Mouse (Mus musculus): ENCODE measurements around the gene Ralgps2. TPM values are rescaled to one million over a fixed set of nuclear protein-coding genes. Genes with fewer than 3 reads are reported as not detected.

Gene Ralgps2
- polyA plus RNA-seq, 1 experiment from 2014 or later, result 69.6 TPM

- Histone ChIP-seq H3K27me3 (replicated peaks; ENCODE audit: control insufficient read depth, insufficient read depth, low read length) (no peaks in the 10 kb centered on the region), H3K4me3 (ENCODE audit: low read depth, low read length) (no peak overlapping the region), H3K27ac (replicated peaks; ENCODE audit: low read depth, low read length) (no peak overlapping the region), H3K36me3 (ENCODE audit: control insufficient read depth, insufficient read depth, low read length) (no peaks in the 10 kb centered on the region), H3K4me2 (ENCODE audit: low read depth, low read length) (no peak overlapping the region), H3K9ac (ENCODE audit: low read depth, low read length) (no peak overlapping the region), H3K4me1 (ENCODE audit: control insufficient read depth, insufficient read depth, low read length) (peaks cover 15% of the 10 kb centered on the region), H3K9me3 (ENCODE audit: control insufficient read depth, low read length) (no peaks in the 10 kb centered on the region)
- ATAC-seq (ENCODE audit: low read depth) (no peak), DNase-seq (ENCODE audit: low spot score) (no peak)
- 50% methylated on average over 8 of the region's 8 CpGs for WGBS
Observed at GRCm38 (mm10) chr1:156961481-156962265, 22.2 kb upstream of the Ralgps2 start.

GRCm38 (mm10) chr1:156959004-156959403 is 19.6 kb upstream of the Ralgps2 start:
- 78% methylated on average over 5 of the region's 5 CpGs for WGBS
- H3K4me2 ChIP-seq (ENCODE audit: low read depth, low read length), result no peak overlapping the region
- no peak overlapping the region for H3K27ac ChIP-seq (replicated peaks; ENCODE audit: low read depth, low read length)
- no peak overlapping the region for H3K9ac ChIP-seq (ENCODE audit: low read depth, low read length)
- no peaks in the 10 kb centered on the region for H3K36me3 ChIP-seq (ENCODE audit: control insufficient read depth, insufficient read depth, low read length)
- H3K4me1 ChIP-seq (ENCODE audit: control insufficient read depth, insufficient read depth, low read length), result peaks cover 3% of the 10 kb centered on the region
- no peak overlapping the region for H3K4me3 ChIP-seq (ENCODE audit: low read depth, low read length)
- ATAC-seq (ENCODE audit: low read depth) (no peak), DNase-seq (ENCODE audit: low spot score) (no peak)
- no peaks in the 10 kb centered on the region for H3K9me3 ChIP-seq (ENCODE audit: control insufficient read depth, low read length)
- no peaks in the 10 kb centered on the region for H3K27me3 ChIP-seq (replicated peaks; ENCODE audit: control insufficient read depth, insufficient read depth, low read length)

- whole genome bisulfite sequencing, result 89% methylated on average over 3 of the region's 3 CpGs
- Histone ChIP-seq H3K4me3 (ENCODE audit: low read depth, low read length) (no peak overlapping the region), H3K9ac (ENCODE audit: low read depth, low read length) (no peak overlapping the region), H3K27ac (replicated peaks; ENCODE audit: low read depth, low read length) (no peak overlapping the region), H3K36me3 (ENCODE audit: control insufficient read depth, insufficient read depth, low read length) (no peaks in the 10 kb centered on the region), H3K9me3 (ENCODE audit: control insufficient read depth, low read length) (no peaks in the 10 kb centered on the region), H3K4me2 (ENCODE audit: low read depth, low read length) (no peak overlapping the region), H3K4me1 (ENCODE audit: control insufficient read depth, insufficient read depth, low read length) (no peaks in the 10 kb centered on the region), H3K27me3 (replicated peaks; ENCODE audit: control insufficient read depth, insufficient read depth, low read length) (no peaks in the 10 kb centered on the region)
- DNase-seq (ENCODE audit: low spot score) (no peak), ATAC-seq (ENCODE audit: low read depth) (no peak)
Observed at GRCm38 (mm10) chr1:156957360-156957759, 17.9 kb upstream of the Ralgps2 start.

GRCm38 (mm10) chr1:156955926-156956760 is 16.7 kb upstream of the Ralgps2 start:
- no peak overlapping the region for H3K27ac ChIP-seq (replicated peaks; ENCODE audit: low read depth, low read length)
- 59% methylated on average over 17 of the region's 17 CpGs for whole genome bisulfite sequencing
- H3K9ac ChIP-seq (ENCODE audit: low read depth, low read length), result no peak overlapping the region
- H3K27me3 ChIP-seq (replicated peaks; ENCODE audit: control insufficient read depth, insufficient read depth, low read length), result no peaks in the 10 kb centered on the region
- H3K9me3 ChIP-seq (ENCODE audit: control insufficient read depth, low read length), result no peaks in the 10 kb centered on the region
- no peak for DNase-seq (ENCODE audit: low spot score)
- no peak overlapping the region for H3K4me2 ChIP-seq (ENCODE audit: low read depth, low read length)
- no peak for ATAC-seq (ENCODE audit: low read depth)
- H3K36me3 ChIP-seq (ENCODE audit: control insufficient read depth, insufficient read depth, low read length), result no peaks in the 10 kb centered on the region
- no peaks in the 10 kb centered on the region for H3K4me1 ChIP-seq (ENCODE audit: control insufficient read depth, insufficient read depth, low read length)
- H3K4me3 ChIP-seq (ENCODE audit: low read depth, low read length), result no peak overlapping the region

- Histone ChIP-seq H3K4me2 (ENCODE audit: low read depth, low read length) (no peak overlapping the region), H3K4me3 (ENCODE audit: low read depth, low read length) (no peak overlapping the region), H3K4me1 (ENCODE audit: control insufficient read depth, insufficient read depth, low read length) (no peaks in the 10 kb centered on the region), H3K9ac (ENCODE audit: low read depth, low read length) (no peak overlapping the region), H3K27ac (replicated peaks; ENCODE audit: low read depth, low read length) (no peak overlapping the region), H3K9me3 (ENCODE audit: control insufficient read depth, low read length) (no peaks in the 10 kb centered on the region), H3K27me3 (replicated peaks; ENCODE audit: control insufficient read depth, insufficient read depth, low read length) (no peaks in the 10 kb centered on the region), H3K36me3 (ENCODE audit: control insufficient read depth, insufficient read depth, low read length) (no peaks in the 10 kb centered on the region)
- ATAC-seq (ENCODE audit: low read depth) (no peak), DNase-seq (ENCODE audit: low spot score) (no peak)
- 95% methylated on average over 12 of the region's 12 CpGs for WGBS
Observed at GRCm38 (mm10) chr1:156954216-156954615, 14.8 kb upstream of the Ralgps2 start.

GRCm38 (mm10) chr1:156950354-156950753 is 10.9 kb upstream of the Ralgps2 start:
- Histone ChIP-seq H3K27ac (replicated peaks; ENCODE audit: low read depth, low read length) (no peak overlapping the region), H3K9ac (ENCODE audit: low read depth, low read length) (no peak overlapping the region), H3K4me2 (ENCODE audit: low read depth, low read length) (no peak overlapping the region), H3K36me3 (ENCODE audit: control insufficient read depth, insufficient read depth, low read length) (no peaks in the 10 kb centered on the region), H3K4me1 (ENCODE audit: control insufficient read depth, insufficient read depth, low read length) (no peaks in the 10 kb centered on the region), H3K27me3 (replicated peaks; ENCODE audit: control insufficient read depth, insufficient read depth, low read length) (no peaks in the 10 kb centered on the region), H3K4me3 (ENCODE audit: low read depth, low read length) (no peak overlapping the region), H3K9me3 (ENCODE audit: control insufficient read depth, low read length) (peaks cover 7% of the 10 kb centered on the region; the same call in 1 of the 2 replicates)
- WGBS, result 40% methylated on average over 4 of the region's 5 CpGs
- DNase-seq (ENCODE audit: low spot score) (no peak), ATAC-seq (ENCODE audit: low read depth) (no peak)

- peak overlapping the region; percentile 91 for H3K4me2 ChIP-seq (ENCODE audit: low read depth, low read length)
- H3K9me3 ChIP-seq (ENCODE audit: control insufficient read depth, low read length), result no peaks in the 10 kb centered on the region
- no peak for ATAC-seq (ENCODE audit: low read depth)
- 50% methylated on average over 7 of the region's 7 CpGs for WGBS
- no peaks in the 10 kb centered on the region for H3K27me3 ChIP-seq (replicated peaks; ENCODE audit: control insufficient read depth, insufficient read depth, low read length)
- H3K36me3 ChIP-seq (ENCODE audit: control insufficient read depth, insufficient read depth, low read length), result no peaks in the 10 kb centered on the region
- no peak overlapping the region for H3K9ac ChIP-seq (ENCODE audit: low read depth, low read length)
- no peak for DNase-seq (ENCODE audit: low spot score)
- H3K4me3 ChIP-seq (ENCODE audit: low read depth, low read length), result peak overlapping the region; percentile 94; the same call in 1 of the 2 replicates
- no peak overlapping the region for H3K27ac ChIP-seq (replicated peaks; ENCODE audit: low read depth, low read length)
- no peaks in the 10 kb centered on the region for H3K4me1 ChIP-seq (ENCODE audit: control insufficient read depth, insufficient read depth, low read length)
Observed at GRCm38 (mm10) chr1:156940584-156940983, 1.2 kb upstream of the Ralgps2 start.

- peak overlapping the region; percentile 91 for H3K9ac ChIP-seq (ENCODE audit: low read depth, low read length)
- no peak overlapping the region for H3K27ac ChIP-seq (replicated peaks; ENCODE audit: low read depth, low read length)
- DNase-seq (ENCODE audit: low spot score) (no peak), ATAC-seq (ENCODE audit: low read depth) (no peak)
- no peaks in the 10 kb centered on the region for H3K36me3 ChIP-seq (ENCODE audit: control insufficient read depth, insufficient read depth, low read length)
- 5% methylated on average over 8 of the region's 8 CpGs for WGBS
- peak overlapping the region; percentile 91 for H3K4me2 ChIP-seq (ENCODE audit: low read depth, low read length)
- H3K9me3 ChIP-seq (ENCODE audit: control insufficient read depth, low read length), result no peaks in the 10 kb centered on the region
- H3K4me3 ChIP-seq (ENCODE audit: low read depth, low read length), result peak overlapping the region; percentile 94
- no peaks in the 10 kb centered on the region for H3K4me1 ChIP-seq (ENCODE audit: control insufficient read depth, insufficient read depth, low read length)
- no peaks in the 10 kb centered on the region for H3K27me3 ChIP-seq (replicated peaks; ENCODE audit: control insufficient read depth, insufficient read depth, low read length)
Observed at GRCm38 (mm10) chr1:156940142-156940522, 706 bp upstream of the Ralgps2 start.
